Mouse (Mus musculus): Measurements from ENCODE around the gene Creg1. TPM values are rescaled to one million over a fixed set of nuclear protein-coding genes. Genes with fewer than 3 reads are reported as not detected.

Creg1 gene
- polyA plus RNA-seq, 1 experiment from 2014 or later: 41.6 TPM

DNA sequence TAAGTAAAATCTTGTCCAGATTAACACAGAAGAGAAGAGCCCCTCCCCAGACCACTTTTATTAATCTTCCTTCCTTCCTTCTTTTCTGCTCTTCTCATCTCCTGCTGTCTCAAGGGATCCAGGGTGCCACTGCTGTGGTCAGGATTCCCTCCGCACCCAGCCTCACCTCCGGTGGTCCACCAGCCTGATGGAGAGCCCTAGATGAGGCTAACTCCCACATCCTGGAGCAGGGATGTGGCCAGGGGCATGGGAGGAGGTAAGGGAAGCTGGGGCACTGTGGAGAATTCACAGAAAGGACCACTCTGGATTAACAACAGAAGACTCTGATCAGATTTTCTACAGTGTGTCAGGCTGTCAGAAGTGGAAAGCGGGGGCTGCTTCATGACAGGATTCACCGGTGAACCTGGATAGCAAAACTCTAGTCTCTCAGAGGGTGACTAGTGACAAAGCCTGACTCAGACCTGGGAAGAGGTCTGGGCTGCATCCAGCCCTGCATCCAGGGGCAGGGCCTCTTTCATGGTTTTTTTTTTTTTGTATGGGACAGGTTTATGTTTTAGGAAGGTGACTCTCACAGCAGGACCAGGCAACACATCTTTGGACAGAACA, 38.4 kb upstream of the Creg1 start:
- Histone ChIP-seq H3K4me2 (ENCODE audit: low read depth, severe bottlenecking) (no peak overlapping the region), H3K27me3 (ENCODE audit: control insufficient read depth, insufficient read depth, low read length) (no peaks in the 10 kb centered on the region), H3K4me3 (ENCODE audit: low read depth, low read length) (no peak overlapping the region), H3K27ac (replicated peaks; ENCODE audit: low read depth, low read length) (no peak overlapping the region), H3K36me3 (ENCODE audit: control insufficient read depth, insufficient read depth, low read length) (no peaks in the 10 kb centered on the region), H3K9me3 (ENCODE audit: control insufficient read depth, low read length) (no peaks in the 10 kb centered on the region), H3K4me1 (ENCODE audit: control insufficient read depth, insufficient read depth, low read length) (no peaks in the 10 kb centered on the region), H3K9ac (ENCODE audit: low read length) (no peak overlapping the region)
- DNase-seq (ENCODE audit: low spot score) (no peak), ATAC-seq (ENCODE audit: insufficient number of reproducible peaks, low FRiP score, low TSS enrichment, low read depth) (no peak)
- WGBS: 88% methylated on average over 4 of the region's 4 CpGs

DNA sequence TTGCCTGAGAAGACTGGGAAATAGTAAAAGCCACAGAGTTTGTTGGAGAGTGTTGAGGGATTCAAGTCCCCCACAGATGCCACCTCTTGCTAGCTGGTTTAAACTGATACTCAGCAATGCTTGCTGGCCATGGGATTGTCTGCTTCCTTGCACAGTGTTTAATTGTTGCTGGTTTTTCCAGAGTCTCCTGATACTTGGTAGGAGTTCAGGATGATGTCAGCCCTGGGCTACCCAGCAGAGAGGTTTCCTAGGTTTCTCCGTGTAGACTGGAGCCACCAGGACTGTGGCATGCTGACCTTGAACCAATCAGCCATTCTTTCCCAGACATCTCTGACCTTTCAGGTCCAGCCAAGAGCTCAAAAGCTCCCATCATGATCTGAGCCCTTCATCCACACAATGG, 36.6 kb upstream of the Creg1 start:
- WGBS: 56% methylated on average over 1 of the region's 1 CpGs
- no peak overlapping the region for H3K9ac ChIP-seq (ENCODE audit: low read length)
- H3K27ac ChIP-seq (replicated peaks; ENCODE audit: low read depth, low read length): no peak overlapping the region
- ATAC-seq (ENCODE audit: insufficient number of reproducible peaks, low FRiP score, low TSS enrichment, low read depth): no peak
- DNase-seq (ENCODE audit: low spot score): no peak
- no peaks in the 10 kb centered on the region for H3K27me3 ChIP-seq (ENCODE audit: control insufficient read depth, insufficient read depth, low read length)
- H3K9me3 ChIP-seq (ENCODE audit: control insufficient read depth, low read length): no peaks in the 10 kb centered on the region
- no peak overlapping the region for H3K4me3 ChIP-seq (ENCODE audit: low read depth, low read length)
- no peaks in the 10 kb centered on the region for H3K4me1 ChIP-seq (ENCODE audit: control insufficient read depth, insufficient read depth, low read length)
- H3K36me3 ChIP-seq (ENCODE audit: control insufficient read depth, insufficient read depth, low read length): no peaks in the 10 kb centered on the region
- H3K4me2 ChIP-seq (ENCODE audit: low read depth, severe bottlenecking): no peak overlapping the region

DNA sequence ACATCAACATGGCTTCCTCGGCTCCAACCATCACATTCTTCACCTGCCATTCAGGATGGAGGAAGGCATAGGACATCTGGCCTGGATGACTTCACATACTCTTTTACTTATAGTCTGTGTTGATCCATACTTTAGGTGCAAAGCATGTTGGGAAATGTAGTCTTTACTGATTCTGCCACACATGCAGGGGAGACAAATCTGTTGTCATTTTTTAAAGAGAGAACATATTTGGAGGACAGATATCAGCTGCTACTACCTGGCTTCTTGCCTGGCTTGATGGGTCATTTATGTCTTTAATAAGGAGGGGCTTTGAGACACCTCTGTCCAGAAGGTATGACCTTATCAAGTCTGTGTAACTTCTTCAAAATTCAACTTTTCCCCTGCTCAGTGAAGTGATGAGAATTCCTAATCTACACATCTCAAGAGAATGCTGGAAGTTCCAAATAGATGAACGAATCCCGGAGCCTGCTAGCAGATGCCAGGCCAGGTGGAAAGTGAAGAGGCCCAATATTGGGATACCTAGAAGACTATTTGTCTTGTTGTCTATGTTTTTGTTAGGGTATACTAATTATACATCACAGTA, 35.4 kb upstream of the Creg1 start:
- WGBS: 90% methylated on average over 3 of the region's 3 CpGs
- Histone ChIP-seq H3K27ac (replicated peaks; ENCODE audit: low read depth, low read length) (no peak overlapping the region), H3K4me3 (ENCODE audit: low read depth, low read length) (no peak overlapping the region), H3K9me3 (ENCODE audit: control insufficient read depth, low read length) (no peaks in the 10 kb centered on the region), H3K27me3 (ENCODE audit: control insufficient read depth, insufficient read depth, low read length) (no peaks in the 10 kb centered on the region), H3K9ac (ENCODE audit: low read length) (no peak overlapping the region), H3K4me2 (ENCODE audit: low read depth, severe bottlenecking) (no peak overlapping the region), H3K4me1 (ENCODE audit: control insufficient read depth, insufficient read depth, low read length) (no peaks in the 10 kb centered on the region), H3K36me3 (ENCODE audit: control insufficient read depth, insufficient read depth, low read length) (no peaks in the 10 kb centered on the region)
- DNase-seq (ENCODE audit: low spot score) (no peak), ATAC-seq (ENCODE audit: insufficient number of reproducible peaks, low FRiP score, low TSS enrichment, low read depth) (no peak)

DNA sequence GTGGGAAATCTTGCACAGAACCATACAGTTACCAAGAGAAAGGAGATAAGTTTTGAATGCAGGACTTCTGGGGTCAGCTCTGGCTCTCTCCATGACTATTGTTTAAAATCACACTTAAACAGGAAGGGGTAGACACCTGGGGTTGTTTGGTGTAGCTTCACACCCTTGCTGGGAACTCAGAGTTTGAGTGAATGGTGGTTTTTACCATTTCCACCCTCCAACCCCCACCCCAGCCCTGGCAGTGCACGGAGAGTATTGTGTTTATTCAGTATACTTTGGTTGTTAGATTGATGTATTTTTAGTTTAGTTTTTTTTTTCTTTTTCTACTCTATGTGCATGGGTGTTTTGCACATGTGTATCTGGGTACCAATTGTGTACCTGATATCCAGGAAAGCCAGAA, 33.4 kb upstream of the Creg1 start:
- H3K9me3 ChIP-seq (ENCODE audit: control insufficient read depth, low read length): no peaks in the 10 kb centered on the region
- DNase-seq (ENCODE audit: low spot score) (no peak), ATAC-seq (ENCODE audit: insufficient number of reproducible peaks, low FRiP score, low TSS enrichment, low read depth) (no peak)
- no peak overlapping the region for H3K9ac ChIP-seq (ENCODE audit: low read length)
- no peaks in the 10 kb centered on the region for H3K4me1 ChIP-seq (ENCODE audit: control insufficient read depth, insufficient read depth, low read length)
- H3K36me3 ChIP-seq (ENCODE audit: control insufficient read depth, insufficient read depth, low read length): no peaks in the 10 kb centered on the region
- 63% methylated on average over 1 of the region's 1 CpGs for WGBS
- no peak overlapping the region for H3K27ac ChIP-seq (replicated peaks; ENCODE audit: low read depth, low read length)
- H3K4me3 ChIP-seq (ENCODE audit: low read depth, low read length): no peak overlapping the region
- H3K4me2 ChIP-seq (ENCODE audit: low read depth, severe bottlenecking): no peak overlapping the region
- no peaks in the 10 kb centered on the region for H3K27me3 ChIP-seq (ENCODE audit: control insufficient read depth, insufficient read depth, low read length)

DNA sequence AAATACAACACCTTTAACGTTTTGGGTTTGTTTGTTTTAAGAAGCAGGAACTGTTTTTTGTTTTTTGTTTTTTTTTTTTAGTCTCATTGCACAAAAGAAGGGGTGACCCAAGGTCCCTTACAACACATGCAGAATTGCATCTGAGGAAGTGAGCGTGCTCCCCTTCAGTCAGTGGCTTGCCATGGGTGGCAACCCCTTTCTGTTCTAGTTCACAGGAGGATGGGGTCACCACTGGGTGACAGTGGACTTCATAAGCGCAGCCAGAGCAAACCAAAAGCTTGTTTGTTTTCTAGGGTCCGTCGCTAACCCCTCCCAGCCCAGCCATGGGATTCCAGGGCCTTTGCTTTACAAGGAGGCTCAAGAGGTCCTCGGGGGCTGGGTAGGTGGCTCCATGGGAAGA, 32.0 kb upstream of the Creg1 start:
- Histone ChIP-seq H3K36me3 (ENCODE audit: control insufficient read depth, insufficient read depth, low read length) (no peaks in the 10 kb centered on the region), H3K4me2 (ENCODE audit: low read depth, severe bottlenecking) (no peak overlapping the region), H3K4me3 (ENCODE audit: low read depth, low read length) (no peak overlapping the region), H3K9ac (ENCODE audit: low read length) (no peak overlapping the region), H3K9me3 (ENCODE audit: control insufficient read depth, low read length) (no peaks in the 10 kb centered on the region), H3K4me1 (ENCODE audit: control insufficient read depth, insufficient read depth, low read length) (no peaks in the 10 kb centered on the region), H3K27me3 (ENCODE audit: control insufficient read depth, insufficient read depth, low read length) (no peaks in the 10 kb centered on the region), H3K27ac (replicated peaks; ENCODE audit: low read depth, low read length) (no peak overlapping the region)
- 80% methylated on average over 6 of the region's 6 CpGs for WGBS
- DNase-seq (ENCODE audit: low spot score) (no peak), ATAC-seq (ENCODE audit: insufficient number of reproducible peaks, low FRiP score, low TSS enrichment, low read depth) (no peak)

DNA sequence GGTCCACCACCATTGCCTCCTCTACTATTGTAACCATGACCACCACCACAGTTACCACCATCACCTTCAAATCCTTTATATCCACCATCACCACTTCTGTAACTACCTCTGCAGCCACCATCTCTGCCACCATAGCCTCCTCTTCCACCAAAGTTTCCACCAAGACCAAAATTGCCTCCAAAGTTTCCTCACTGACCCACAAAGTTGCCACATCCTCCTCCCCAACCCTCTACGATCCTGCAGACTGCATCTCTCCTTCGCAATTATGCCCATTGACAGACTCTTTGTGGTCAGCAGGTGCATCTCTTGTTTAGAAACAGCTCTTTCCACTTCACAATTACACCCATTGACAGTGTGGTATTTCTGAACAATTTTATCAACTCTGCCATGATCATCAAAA, 28.7 kb upstream of the Creg1 start:
- 94% methylated on average over 2 of the region's 2 CpGs for WGBS
- Histone ChIP-seq H3K36me3 (ENCODE audit: control insufficient read depth, insufficient read depth, low read length) (no peaks in the 10 kb centered on the region), H3K27ac (replicated peaks; ENCODE audit: low read depth, low read length) (no peak overlapping the region), H3K4me3 (ENCODE audit: low read depth, low read length) (no peak overlapping the region), H3K9me3 (ENCODE audit: control insufficient read depth, low read length) (no peaks in the 10 kb centered on the region), H3K27me3 (ENCODE audit: control insufficient read depth, insufficient read depth, low read length) (no peaks in the 10 kb centered on the region), H3K4me1 (ENCODE audit: control insufficient read depth, insufficient read depth, low read length) (no peaks in the 10 kb centered on the region), H3K9ac (ENCODE audit: low read length) (no peak overlapping the region), H3K4me2 (ENCODE audit: low read depth, severe bottlenecking) (no peak overlapping the region)
- ATAC-seq (ENCODE audit: insufficient number of reproducible peaks, low FRiP score, low TSS enrichment, low read depth) (no peak), DNase-seq (ENCODE audit: low spot score) (no peak)

DNA sequence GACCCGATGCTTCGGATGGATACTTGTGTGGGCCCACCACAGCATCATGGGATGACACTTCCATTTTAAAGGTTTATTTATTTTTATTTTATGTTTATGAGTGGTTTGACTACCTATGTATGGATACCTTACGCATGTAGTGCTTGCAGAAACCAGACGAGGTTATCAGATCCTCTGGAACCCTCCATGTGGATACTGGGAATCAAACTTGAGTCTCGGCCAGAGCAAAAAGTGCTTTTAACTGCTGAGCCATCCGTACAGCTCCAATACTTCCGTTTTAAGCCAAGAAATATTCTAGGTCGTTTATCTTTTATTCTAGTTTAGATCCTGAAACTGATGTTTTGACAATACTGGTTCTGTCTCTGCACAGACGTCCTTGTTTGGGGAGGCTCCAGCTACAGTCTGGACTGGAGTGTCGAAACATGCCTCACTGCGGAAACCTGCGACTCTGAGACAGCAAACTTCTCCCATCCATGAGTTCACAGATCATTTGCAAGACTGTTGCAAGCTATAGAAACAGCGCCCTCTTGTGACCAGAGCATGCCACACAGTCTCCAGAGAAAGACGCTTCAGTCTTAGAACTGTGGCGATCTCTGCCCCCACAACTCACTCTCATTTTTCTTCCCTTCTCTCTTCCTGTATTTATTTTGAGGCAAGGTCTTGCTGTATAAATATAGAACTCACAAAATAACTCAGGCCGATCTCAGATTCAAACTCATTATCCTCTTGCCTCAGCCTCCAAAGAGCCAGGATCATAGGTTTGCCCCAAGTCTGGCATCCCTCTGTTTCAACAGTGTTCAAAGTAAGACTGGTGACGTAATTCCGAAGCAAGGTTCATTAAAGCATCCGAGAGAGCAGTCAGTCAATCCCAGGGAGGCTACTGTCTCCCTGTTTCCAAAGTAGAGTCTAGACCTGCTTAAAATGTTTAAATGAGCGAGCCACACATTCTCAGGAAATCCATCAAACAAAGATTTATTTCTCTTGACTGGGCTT, 27.4 kb upstream of the Creg1 start:
- H3K9me3 ChIP-seq (ENCODE audit: control insufficient read depth, low read length): no peaks in the 10 kb centered on the region
- ATAC-seq (ENCODE audit: insufficient number of reproducible peaks, low FRiP score, low TSS enrichment, low read depth) (peak; percentile 62; the same call in 1 of the 2 replicates), DNase-seq (ENCODE audit: low spot score) (peak; percentile 94)
- no peak overlapping the region; the same call in 1 of the 2 replicates for H3K4me2 ChIP-seq (ENCODE audit: low read depth, severe bottlenecking)
- H3K4me3 ChIP-seq (ENCODE audit: low read depth, low read length): no peak overlapping the region
- H3K27ac ChIP-seq (replicated peaks; ENCODE audit: low read depth, low read length): no peak overlapping the region
- H3K36me3 ChIP-seq (ENCODE audit: control insufficient read depth, insufficient read depth, low read length): no peaks in the 10 kb centered on the region
- H3K27me3 ChIP-seq (ENCODE audit: control insufficient read depth, insufficient read depth, low read length): no peaks in the 10 kb centered on the region
- H3K9ac ChIP-seq (ENCODE audit: low read length): no peak overlapping the region
- no peaks in the 10 kb centered on the region for H3K4me1 ChIP-seq (ENCODE audit: control insufficient read depth, insufficient read depth, low read length)
- 39% methylated on average over 20 of the region's 20 CpGs for WGBS

DNA sequence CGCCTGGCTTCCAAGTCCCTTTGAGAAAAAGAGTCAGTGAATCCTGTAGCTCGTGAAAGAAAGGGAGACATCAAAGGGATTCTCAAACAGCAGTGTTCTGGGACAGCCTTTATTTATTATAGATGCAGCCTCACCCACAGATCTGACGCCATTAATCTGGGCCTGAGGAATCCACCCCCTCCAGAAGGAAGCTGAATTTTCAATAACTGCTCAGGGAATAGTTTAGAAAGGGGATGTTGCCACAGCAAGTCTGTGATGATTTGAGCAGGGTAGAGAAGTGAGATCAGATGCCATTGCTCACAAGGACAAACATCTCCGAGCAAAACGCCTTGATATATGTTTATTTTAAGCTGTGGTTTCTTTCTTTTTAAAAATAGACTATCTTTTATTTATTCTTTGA, 26.1 kb upstream of the Creg1 start:
- 37% methylated on average over 5 of the region's 5 CpGs for WGBS
- Histone ChIP-seq H3K9ac (ENCODE audit: low read length) (no peak overlapping the region), H3K4me1 (ENCODE audit: control insufficient read depth, insufficient read depth, low read length) (no peaks in the 10 kb centered on the region)

More for the DNA sequence above, 26.1 kb upstream of the Creg1 start:
- no peaks in the 10 kb centered on the region for H3K36me3 ChIP-seq (ENCODE audit: control insufficient read depth, insufficient read depth, low read length)
- no peak overlapping the region for H3K4me2 ChIP-seq (ENCODE audit: low read depth, severe bottlenecking)
- DNase-seq (ENCODE audit: low spot score): no peak
- no peaks in the 10 kb centered on the region for H3K27me3 ChIP-seq (ENCODE audit: control insufficient read depth, insufficient read depth, low read length)
- H3K4me3 ChIP-seq (ENCODE audit: low read depth, low read length): no peak overlapping the region
- H3K27ac ChIP-seq (replicated peaks; ENCODE audit: low read depth, low read length): no peak overlapping the region
- no peak for ATAC-seq (ENCODE audit: insufficient number of reproducible peaks, low FRiP score, low TSS enrichment, low read depth)
- no peaks in the 10 kb centered on the region for H3K9me3 ChIP-seq (ENCODE audit: control insufficient read depth, low read length)

All from limb, embryonic 11.5 days (tissue).